Mouse (Mus musculus): ENCODE measurements around the gene Gm49355. TPM values are rescaled to one million over a fixed set of nuclear protein-coding genes. Genes with fewer than 3 reads are reported as not detected.

Gene Gm49355
- polyA plus RNA-seq, 1 experiment from 2014 or later = 0.08 TPM

DNA sequence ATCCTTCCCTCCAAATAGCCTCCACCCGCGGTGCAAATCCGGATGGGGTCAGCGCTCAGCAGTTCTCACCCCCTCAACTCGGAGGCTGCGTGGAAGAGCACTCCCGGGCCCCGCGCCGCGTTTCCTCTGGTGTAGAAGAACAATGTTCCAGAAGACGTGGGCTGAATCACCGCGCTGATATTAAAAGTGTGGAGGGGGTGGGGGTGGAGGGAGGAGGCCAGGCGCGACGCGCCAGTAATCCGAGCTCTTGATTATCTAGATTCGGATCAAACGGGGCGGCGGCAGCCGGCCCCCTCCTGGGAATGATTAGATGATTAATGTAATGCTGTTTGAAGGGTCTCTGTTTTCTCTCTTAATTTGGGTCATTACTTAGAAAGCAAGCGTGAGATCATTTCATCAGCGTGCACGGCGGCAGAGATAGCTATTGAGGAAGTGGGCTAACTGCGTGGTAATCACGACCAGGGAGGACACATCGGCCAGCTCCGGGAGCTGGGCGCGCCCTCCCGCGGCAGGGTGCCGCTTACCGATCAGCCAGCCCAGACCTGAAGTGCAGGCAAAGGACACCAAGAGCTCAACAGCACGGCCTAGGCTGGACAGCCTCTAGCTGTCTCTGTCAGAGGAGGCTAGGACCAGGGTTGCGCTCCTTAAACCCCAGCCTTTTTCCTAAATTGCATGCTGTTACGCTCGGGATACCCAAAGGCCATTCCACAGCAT lies 57.5 kb downstream of the Gm49355 start:
- Histone ChIP-seq H3K36me3 (ENCODE audit: control insufficient read depth, insufficient read depth, low read length) (no peaks in the 10 kb centered on the region), H3K4me1 (ENCODE audit: control insufficient read depth, insufficient read depth, low read length) (0 out of 2 replicates have a peak, but pooled peaks cover 4% of the 10 kb centered on the region), H3K27ac (replicated peaks; ENCODE audit: low read depth, low read length) (no peak overlapping the region), H3K27me3 (ENCODE audit: control insufficient read depth, insufficient read depth, low read length) (peaks cover 95% of the 10 kb centered on the region), H3K9me3 (ENCODE audit: control insufficient read depth, low read length) (no peaks in the 10 kb centered on the region), H3K9ac (replicated peaks; ENCODE audit: low read length) (no peak overlapping the region), H3K4me2 (ENCODE audit: low read length) (peak overlapping the region; percentile 3; the same call in 1 of the 2 replicates), H3K4me3 (replicated peaks; ENCODE audit: low read depth, low read length) (0 out of 2 replicates have a peak overlapping the region, but pooled peaks have one; percentile 8)
- DNase-seq (peak; percentile 46), ATAC-seq (ENCODE audit: low FRiP score, low TSS enrichment) (0 out of 2 replicates have a peak, but pooled peaks have one; percentile 3)
- WGBS = under 1% methylated on average over 42 of the region's 42 CpGs

DNA sequence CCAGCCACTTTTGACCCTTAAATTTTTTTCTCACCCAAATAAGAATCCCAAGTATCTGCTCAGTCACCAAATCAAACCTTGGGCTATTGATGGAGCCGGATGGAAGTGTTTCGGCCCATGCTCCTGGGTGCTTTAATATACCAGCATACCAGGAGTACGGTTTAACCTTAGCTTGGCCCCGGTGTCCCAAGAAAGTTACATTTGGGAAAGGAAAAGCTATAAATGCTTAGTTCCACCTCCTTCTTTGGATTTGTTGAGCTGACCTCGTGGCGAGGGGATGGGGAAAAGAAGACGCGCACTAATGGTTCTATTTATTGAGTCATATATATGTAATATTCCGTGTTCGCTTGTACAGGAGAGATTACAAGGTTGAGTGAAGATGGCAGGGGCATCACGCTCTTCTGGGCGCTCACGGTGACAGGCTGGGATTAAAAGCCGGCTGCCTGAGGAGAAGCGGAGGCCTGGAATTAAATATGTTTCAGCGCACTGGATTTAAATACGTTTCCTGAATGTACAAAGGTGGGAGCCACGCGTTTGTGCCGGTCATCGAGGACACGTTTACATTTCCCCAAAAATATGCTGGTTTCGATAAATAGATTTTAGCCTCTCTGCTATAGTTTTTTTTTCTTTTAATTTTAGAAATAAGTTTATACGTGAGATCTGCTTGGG lies 58.1 kb downstream of the Gm49355 start:
- peak; percentile 36 for DNase-seq
- no peaks in the 10 kb centered on the region for H3K36me3 ChIP-seq (ENCODE audit: control insufficient read depth, insufficient read depth, low read length)
- H3K9ac ChIP-seq (replicated peaks; ENCODE audit: low read length) = no peak overlapping the region
- no peak for ATAC-seq (ENCODE audit: low FRiP score, low TSS enrichment)
- H3K4me2 ChIP-seq (ENCODE audit: low read length) = no peak overlapping the region
- peaks cover 95% of the 10 kb centered on the region for H3K27me3 ChIP-seq (ENCODE audit: control insufficient read depth, insufficient read depth, low read length)
- 0 out of 2 replicates have a peak, but pooled peaks cover 4% of the 10 kb centered on the region for H3K4me1 ChIP-seq (ENCODE audit: control insufficient read depth, insufficient read depth, low read length)
- no peak overlapping the region for H3K4me3 ChIP-seq (replicated peaks; ENCODE audit: low read depth, low read length)
- WGBS = 1% methylated on average over 24 of the region's 24 CpGs
- H3K9me3 ChIP-seq (ENCODE audit: control insufficient read depth, low read length) = no peaks in the 10 kb centered on the region
- no peak overlapping the region for H3K27ac ChIP-seq (replicated peaks; ENCODE audit: low read depth, low read length)

DNA sequence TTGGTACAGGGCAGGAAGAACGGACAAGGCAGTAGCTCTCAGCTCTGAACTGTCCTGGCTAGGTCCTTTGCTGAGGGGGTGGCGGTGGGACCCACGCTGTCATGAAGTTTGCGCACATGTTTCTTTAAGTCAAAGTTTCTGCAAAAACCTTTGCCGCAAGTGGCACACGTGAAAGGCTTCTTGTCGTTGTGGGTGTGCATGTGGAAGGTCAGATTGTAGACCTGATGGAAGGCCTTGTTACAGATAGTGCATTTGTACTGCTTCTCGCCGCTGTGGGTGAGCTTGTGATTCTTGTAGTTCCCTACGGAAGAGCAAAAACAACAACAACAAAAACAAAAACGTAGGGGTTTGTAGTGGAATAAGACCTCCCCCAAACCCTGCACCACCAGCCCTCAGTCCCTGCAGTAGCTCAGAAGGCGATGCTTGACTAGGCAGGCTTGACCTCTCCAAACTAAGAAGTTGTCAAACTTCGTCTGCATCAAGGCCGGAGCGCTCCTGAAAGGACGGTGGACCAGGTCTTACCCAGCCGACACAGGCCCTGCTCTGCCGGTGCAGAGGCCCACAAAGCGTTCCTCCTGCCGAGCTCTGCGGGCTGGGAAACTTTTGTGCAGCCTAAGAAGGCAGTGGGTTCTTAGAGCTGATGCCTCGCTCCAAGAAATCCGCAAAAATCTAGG lies 58.8 kb downstream of the Gm49355 start:
- Histone ChIP-seq H3K36me3 (ENCODE audit: control insufficient read depth, insufficient read depth, low read length) (no peaks in the 10 kb centered on the region), H3K9ac (replicated peaks; ENCODE audit: low read length) (no peak overlapping the region), H3K9me3 (ENCODE audit: control insufficient read depth, low read length) (no peaks in the 10 kb centered on the region), H3K4me3 (replicated peaks; ENCODE audit: low read depth, low read length) (no peak overlapping the region), H3K27ac (replicated peaks; ENCODE audit: low read depth, low read length) (no peak overlapping the region), H3K27me3 (ENCODE audit: control insufficient read depth, insufficient read depth, low read length) (peaks cover 95% of the 10 kb centered on the region), H3K4me2 (ENCODE audit: low read length) (no peak overlapping the region), H3K4me1 (ENCODE audit: control insufficient read depth, insufficient read depth, low read length) (0 out of 2 replicates have a peak, but pooled peaks cover 4% of the 10 kb centered on the region)
- ATAC-seq (ENCODE audit: low FRiP score, low TSS enrichment) (no peak), DNase-seq (peak; percentile 29)
- 2% methylated on average over 23 of the region's 23 CpGs for WGBS

DNA sequence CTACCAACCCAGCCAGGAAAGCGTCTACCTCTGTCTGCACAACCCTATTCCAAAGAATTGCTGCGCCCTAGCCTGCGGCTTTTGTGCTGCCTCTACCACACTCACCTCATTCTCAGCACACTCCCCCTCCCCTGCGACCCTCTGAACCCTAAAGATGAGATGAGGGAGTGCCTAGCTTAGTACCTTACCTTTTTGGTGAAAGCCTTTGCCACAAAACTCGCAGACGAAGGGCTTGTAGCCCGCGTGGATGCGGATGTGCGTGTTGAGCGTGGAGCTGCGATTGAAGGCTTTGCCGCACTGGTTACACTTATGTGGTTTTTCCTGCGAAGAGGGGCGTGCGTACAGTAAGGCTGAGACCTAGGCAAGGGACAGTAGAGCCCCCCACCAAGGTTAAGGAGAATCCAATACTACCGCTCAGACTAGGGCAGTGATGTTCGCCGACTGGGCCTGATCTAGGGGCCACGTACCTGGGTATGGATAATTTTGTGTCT lies 59.7 kb downstream of the Gm49355 start:
- Histone ChIP-seq H3K4me1 (ENCODE audit: control insufficient read depth, insufficient read depth, low read length) (0 out of 2 replicates have a peak, but pooled peaks cover 4% of the 10 kb centered on the region), H3K9ac (replicated peaks; ENCODE audit: low read length) (no peak overlapping the region)

DNA sequence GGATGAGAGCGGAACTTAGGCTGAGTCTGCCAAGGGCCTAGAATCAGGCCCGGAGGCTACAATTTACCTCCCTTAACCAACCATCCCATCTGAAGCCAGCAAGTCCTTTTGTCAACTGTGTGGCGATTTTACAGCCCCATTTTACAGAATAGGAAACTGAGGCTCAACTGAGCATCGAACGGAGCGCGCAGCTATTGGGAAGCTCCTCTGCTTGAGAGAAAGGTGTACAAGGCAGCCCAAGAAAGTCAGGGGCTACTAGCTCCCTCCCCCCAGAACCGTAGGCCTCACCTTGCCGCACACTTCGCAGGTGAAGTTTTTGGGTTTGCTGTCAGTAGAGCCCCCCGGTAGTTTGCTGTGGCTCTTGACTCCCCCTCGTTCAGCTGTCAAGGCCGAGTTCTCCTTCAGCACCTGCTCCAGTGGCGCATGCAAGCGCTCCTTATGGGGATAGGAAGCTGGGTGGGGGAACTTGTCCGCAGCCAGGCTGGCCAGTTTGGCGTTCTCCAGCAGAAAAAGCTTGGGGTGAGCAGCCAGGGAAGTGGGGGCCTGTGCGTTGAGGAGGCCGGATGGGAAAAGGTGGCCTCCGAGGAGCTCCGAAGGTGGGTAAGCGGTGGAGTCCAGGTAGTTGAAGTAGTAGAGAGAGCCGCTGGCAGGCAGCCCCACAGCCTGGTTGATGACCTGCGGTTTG lies 60.4 kb downstream of the Gm49355 start:
- Histone ChIP-seq H3K4me2 (ENCODE audit: low read length) (no peak overlapping the region), H3K27me3 (ENCODE audit: control insufficient read depth, insufficient read depth, low read length) (peaks cover 99% of the 10 kb centered on the region), H3K36me3 (ENCODE audit: control insufficient read depth, insufficient read depth, low read length) (no peaks in the 10 kb centered on the region), H3K27ac (replicated peaks; ENCODE audit: low read depth, low read length) (no peak overlapping the region), H3K9me3 (ENCODE audit: control insufficient read depth, low read length) (no peaks in the 10 kb centered on the region), H3K9ac (replicated peaks; ENCODE audit: low read length) (0 out of 2 replicates have a peak overlapping the region, but pooled peaks have one; percentile 1), H3K4me3 (replicated peaks; ENCODE audit: low read depth, low read length) (peak overlapping the region; percentile 7; the same call in 1 of the 2 replicates), H3K4me1 (ENCODE audit: control insufficient read depth, insufficient read depth, low read length) (0 out of 2 replicates have a peak, but pooled peaks cover 4% of the 10 kb centered on the region)
- DNase-seq = no peak
- 2% methylated on average over 24 of the region's 24 CpGs for WGBS
- ATAC-seq (ENCODE audit: low FRiP score, low TSS enrichment) = no peak

More for the DNA sequence above, 59.7 kb downstream of the Gm49355 start:
- ATAC-seq (ENCODE audit: low FRiP score, low TSS enrichment) = no peak
- no peaks in the 10 kb centered on the region for H3K9me3 ChIP-seq (ENCODE audit: control insufficient read depth, low read length)
- no peak overlapping the region for H3K27ac ChIP-seq (replicated peaks; ENCODE audit: low read depth, low read length)
- DNase-seq = peak; percentile 51
- H3K4me2 ChIP-seq (ENCODE audit: low read length) = no peak overlapping the region
- H3K36me3 ChIP-seq (ENCODE audit: control insufficient read depth, insufficient read depth, low read length) = no peaks in the 10 kb centered on the region
- H3K27me3 ChIP-seq (ENCODE audit: control insufficient read depth, insufficient read depth, low read length) = peaks cover 96% of the 10 kb centered on the region
- WGBS = 2% methylated on average over 20 of the region's 20 CpGs
- H3K4me3 ChIP-seq (replicated peaks; ENCODE audit: low read depth, low read length) = 0 out of 2 replicates have a peak overlapping the region, but pooled peaks have one; percentile 0

DNA sequence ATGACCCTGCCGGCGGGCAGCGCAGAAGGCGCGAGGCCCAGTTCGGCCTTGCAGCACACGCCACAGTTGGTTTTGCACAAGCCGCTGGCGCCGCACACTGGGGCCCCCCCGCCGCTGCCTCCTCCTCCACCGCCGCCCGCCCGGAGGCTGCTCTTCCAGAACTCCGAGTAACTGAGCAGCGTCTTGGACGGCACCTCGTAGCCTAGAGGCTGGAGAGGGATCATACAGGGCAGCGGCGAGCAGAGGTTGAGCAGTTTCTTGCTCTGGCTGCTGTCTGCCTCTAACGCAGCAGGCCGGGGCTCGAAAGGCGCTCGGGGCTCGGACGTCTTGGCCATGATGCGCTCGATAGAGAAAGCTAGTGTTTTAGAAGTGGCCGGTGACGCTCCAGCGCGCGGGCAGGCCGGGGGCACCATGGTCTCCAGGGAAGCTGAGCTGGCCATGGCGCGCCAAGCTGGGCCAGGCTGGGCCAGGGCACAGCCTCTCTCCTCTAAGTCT lies 61.0 kb downstream of the Gm49355 start:
- H3K4me3 ChIP-seq (replicated peaks; ENCODE audit: low read depth, low read length) = peak overlapping the region; percentile 7; the same call in 1 of the 2 replicates
- no peak for ATAC-seq (ENCODE audit: low FRiP score, low TSS enrichment)
- no peak overlapping the region for H3K27ac ChIP-seq (replicated peaks; ENCODE audit: low read depth, low read length)
- 1% methylated on average over 39 of the region's 39 CpGs for WGBS
- 0 out of 2 replicates have a peak, but pooled peaks cover 4% of the 10 kb centered on the region for H3K4me1 ChIP-seq (ENCODE audit: control insufficient read depth, insufficient read depth, low read length)
- H3K36me3 ChIP-seq (ENCODE audit: control insufficient read depth, insufficient read depth, low read length) = no peaks in the 10 kb centered on the region
- H3K9me3 ChIP-seq (ENCODE audit: control insufficient read depth, low read length) = no peaks in the 10 kb centered on the region
- H3K9ac ChIP-seq (replicated peaks; ENCODE audit: low read length) = 0 out of 2 replicates have a peak overlapping the region, but pooled peaks have one; percentile 1
- peak overlapping the region; percentile 10; the same call in 1 of the 2 replicates for H3K4me2 ChIP-seq (ENCODE audit: low read length)
- DNase-seq = peak; percentile 37
- peaks cover 99% of the 10 kb centered on the region for H3K27me3 ChIP-seq (ENCODE audit: control insufficient read depth, insufficient read depth, low read length)

DNA sequence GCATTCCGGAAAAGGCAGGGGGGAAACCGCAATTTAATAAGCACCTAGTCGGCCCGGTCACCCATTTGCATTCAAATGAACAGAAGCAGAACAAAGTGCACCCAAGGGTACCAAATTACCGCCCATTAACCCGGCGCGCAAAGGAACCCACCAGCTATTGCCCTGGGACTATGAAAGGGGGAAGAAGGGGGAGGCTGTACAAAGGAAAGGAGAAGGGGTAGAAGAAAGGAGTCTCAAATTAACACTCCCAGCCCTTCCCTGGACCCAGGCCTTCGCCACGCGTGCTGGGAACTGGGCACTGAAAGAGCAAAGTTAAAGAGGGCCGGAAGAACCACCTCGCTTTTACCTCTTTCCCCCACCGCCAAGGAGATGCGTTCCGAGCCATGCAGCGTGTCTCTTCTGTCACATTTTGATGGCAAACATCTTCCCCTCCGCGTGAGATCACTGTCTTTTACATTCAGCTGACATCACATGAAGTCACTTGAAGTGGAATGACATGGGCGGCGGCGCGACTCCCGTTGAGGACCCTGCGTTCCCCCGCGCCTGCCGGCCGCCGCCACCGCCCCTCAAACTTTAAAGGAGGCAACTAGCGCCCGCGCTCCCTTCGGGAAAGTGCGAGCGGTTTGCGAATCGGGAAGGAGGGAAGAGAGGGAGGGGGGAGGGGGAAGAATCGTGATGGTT lies 61.6 kb downstream of the Gm49355 start:
- H3K9me3 ChIP-seq (ENCODE audit: control insufficient read depth, low read length) = no peaks in the 10 kb centered on the region
- H3K27me3 ChIP-seq (ENCODE audit: control insufficient read depth, insufficient read depth, low read length) = peaks cover 98% of the 10 kb centered on the region
- no peaks in the 10 kb centered on the region for H3K36me3 ChIP-seq (ENCODE audit: control insufficient read depth, insufficient read depth, low read length)
- H3K9ac ChIP-seq (replicated peaks; ENCODE audit: low read length) = no peak overlapping the region
- H3K27ac ChIP-seq (replicated peaks; ENCODE audit: low read depth, low read length) = no peak overlapping the region
- H3K4me1 ChIP-seq (ENCODE audit: control insufficient read depth, insufficient read depth, low read length) = 0 out of 2 replicates have a peak, but pooled peaks cover 4% of the 10 kb centered on the region
- ATAC-seq (ENCODE audit: low FRiP score, low TSS enrichment) = no peak
- H3K4me2 ChIP-seq (ENCODE audit: low read length) = no peak overlapping the region
- under 1% methylated on average over 40 of the region's 40 CpGs for WGBS
- 0 out of 2 replicates have a peak overlapping the region, but pooled peaks have one; percentile 10 for H3K4me3 ChIP-seq (replicated peaks; ENCODE audit: low read depth, low read length)
- DNase-seq = peak; percentile 35
